Mouse (Mus musculus): ENCODE measurements around the gene Pycr2.
"Not testable (repeated sequence)": the region's sequence is repeated elsewhere in the genome, so short reads cannot be mapped to it uniquely, and the experiment has no call there.

The Pycr2 gene

GRCm38 (mm10) chr1:180931106-180931505, 27.0 kb downstream of the Pycr2 start:
- in situ Hi-C loops (cut with MboI; ENCODE audit: low pct_unique_long_range_greater_than_20kb in 1 of 2, low sequenced_read_pairs in 2 of 2, unreplicated experiment in 1 of 2): no loop called here

DNA sequence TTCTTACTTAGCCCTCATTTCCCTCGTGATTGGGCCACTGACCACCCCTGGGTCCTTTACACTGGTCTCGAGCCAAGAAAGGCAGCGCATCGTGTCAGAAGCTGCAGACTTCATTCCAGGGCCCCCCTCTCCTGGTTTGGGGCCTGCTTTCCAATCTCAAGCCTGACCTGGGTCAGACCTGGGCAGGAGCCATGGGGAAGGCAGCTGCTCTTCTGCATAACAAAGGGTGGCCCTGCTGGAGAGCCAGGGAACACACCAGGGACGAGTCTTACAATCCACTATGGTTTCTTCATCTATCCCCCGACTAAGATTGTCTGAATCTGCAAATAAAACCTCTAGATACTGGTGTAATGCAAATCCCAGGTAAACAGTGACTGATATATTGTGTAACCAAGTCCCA, 29.6 kb downstream of the Pycr2 start:
- in situ Hi-C loops (cut with MboI; ENCODE audit: low pct_unique_long_range_greater_than_20kb in 1 of 2, low sequenced_read_pairs in 2 of 2, unreplicated experiment in 1 of 2): no loop called here

GRCm38 (mm10) chr1:180934467-180935419, 30.6 kb downstream of the Pycr2 start, which contains the start of gene Lefty1:
TSS of gene Lefty1 (plus strand) at chr1:180935022.
- in situ Hi-C loops (cut with MboI; ENCODE audit: low pct_unique_long_range_greater_than_20kb in 1 of 2, low sequenced_read_pairs in 2 of 2, unreplicated experiment in 1 of 2): no loop called here

GRCm38 (mm10) chr1:180936610-180937398, 32.7 kb downstream of the Pycr2 start:
- in situ Hi-C loops (cut with MboI; ENCODE audit: low pct_unique_long_range_greater_than_20kb in 1 of 2, low sequenced_read_pairs in 2 of 2, unreplicated experiment in 1 of 2): not testable (repeated sequence)

DNA sequence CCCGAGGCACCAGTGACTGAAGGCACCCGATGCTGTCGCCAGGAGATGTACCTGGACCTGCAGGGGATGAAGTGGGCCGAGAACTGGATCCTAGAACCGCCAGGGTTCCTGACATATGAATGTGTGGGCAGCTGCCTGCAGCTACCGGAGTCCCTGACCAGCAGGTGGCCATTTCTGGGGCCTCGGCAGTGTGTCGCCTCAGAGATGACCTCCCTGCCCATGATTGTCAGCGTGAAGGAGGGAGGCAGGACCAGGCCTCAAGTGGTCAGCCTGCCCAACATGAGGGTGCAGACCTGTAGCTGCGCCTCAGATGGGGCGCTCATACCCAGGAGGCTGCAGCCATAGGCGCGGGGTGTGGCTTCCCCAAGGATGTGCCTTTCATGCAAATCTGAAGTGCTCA, 33.5 kb downstream of the Pycr2 start:
- in situ Hi-C loops (cut with MboI; ENCODE audit: low pct_unique_long_range_greater_than_20kb in 1 of 2, low sequenced_read_pairs in 2 of 2, unreplicated experiment in 1 of 2): not testable (repeated sequence)

GRCm38 (mm10) chr1:180938781-180939180, 34.7 kb downstream of the Pycr2 start:
- in situ Hi-C loops (cut with MboI; ENCODE audit: low pct_unique_long_range_greater_than_20kb in 1 of 2, low sequenced_read_pairs in 2 of 2, unreplicated experiment in 1 of 2): not testable (repeated sequence)

DNA sequence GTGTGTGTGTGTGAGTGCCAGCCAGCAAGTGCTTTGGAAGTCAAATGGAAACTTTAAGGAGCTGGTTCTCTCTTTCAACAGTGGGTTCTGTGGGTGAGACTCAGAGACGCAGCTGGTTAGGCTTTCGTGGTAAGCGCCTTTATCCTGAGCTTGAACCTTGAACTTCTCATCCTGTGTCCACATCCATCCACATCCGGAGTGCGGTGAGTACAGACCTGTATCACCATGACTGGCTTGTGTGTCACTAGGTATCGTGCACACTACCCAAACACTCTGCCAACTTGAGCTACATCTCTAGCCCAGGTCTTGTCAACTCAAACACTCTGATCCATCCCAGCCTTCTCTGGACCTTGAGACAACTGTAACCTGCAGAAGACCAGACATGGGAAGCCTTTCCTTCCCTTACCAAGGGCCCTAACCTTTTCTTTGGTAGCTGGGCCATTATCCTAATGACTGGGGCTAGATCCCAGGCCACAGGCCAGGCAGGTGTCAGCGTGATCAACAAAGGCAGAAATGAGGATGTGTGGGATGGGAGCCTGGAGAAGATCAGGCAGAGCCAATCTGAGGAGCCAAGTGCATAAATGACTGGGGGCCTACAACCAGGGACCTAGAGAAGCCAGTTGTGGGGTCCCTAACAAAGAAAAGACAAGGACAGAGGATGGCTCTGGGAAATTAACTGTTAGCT, 36.8 kb downstream of the Pycr2 start:
- in situ Hi-C loops (cut with MboI; ENCODE audit: low pct_unique_long_range_greater_than_20kb in 1 of 2, low sequenced_read_pairs in 2 of 2, unreplicated experiment in 1 of 2): no loop called here

DNA sequence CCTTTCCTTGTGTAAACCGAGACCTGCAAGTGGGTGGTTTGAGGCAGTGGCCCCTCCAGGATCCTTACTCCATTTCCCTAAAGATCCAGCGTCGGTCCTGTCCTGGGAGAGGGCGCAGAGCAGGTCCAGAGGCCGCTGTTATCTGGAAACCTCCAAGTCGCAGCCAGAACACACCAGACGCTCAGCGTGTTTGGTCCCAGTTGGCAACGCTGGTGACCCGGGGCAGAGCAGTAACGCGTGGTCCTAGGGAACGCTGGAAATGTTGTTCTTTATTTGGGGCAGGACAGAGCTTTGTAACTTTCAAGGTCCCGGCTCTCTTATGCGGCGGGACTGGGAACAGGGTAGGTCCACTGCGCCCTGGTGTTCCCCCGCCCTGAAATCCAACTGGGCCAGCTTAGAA, 37.6 kb downstream of the Pycr2 start:
- in situ Hi-C loops (cut with MboI; ENCODE audit: low pct_unique_long_range_greater_than_20kb in 1 of 2, low sequenced_read_pairs in 2 of 2, unreplicated experiment in 1 of 2): no loop called here

DNA sequence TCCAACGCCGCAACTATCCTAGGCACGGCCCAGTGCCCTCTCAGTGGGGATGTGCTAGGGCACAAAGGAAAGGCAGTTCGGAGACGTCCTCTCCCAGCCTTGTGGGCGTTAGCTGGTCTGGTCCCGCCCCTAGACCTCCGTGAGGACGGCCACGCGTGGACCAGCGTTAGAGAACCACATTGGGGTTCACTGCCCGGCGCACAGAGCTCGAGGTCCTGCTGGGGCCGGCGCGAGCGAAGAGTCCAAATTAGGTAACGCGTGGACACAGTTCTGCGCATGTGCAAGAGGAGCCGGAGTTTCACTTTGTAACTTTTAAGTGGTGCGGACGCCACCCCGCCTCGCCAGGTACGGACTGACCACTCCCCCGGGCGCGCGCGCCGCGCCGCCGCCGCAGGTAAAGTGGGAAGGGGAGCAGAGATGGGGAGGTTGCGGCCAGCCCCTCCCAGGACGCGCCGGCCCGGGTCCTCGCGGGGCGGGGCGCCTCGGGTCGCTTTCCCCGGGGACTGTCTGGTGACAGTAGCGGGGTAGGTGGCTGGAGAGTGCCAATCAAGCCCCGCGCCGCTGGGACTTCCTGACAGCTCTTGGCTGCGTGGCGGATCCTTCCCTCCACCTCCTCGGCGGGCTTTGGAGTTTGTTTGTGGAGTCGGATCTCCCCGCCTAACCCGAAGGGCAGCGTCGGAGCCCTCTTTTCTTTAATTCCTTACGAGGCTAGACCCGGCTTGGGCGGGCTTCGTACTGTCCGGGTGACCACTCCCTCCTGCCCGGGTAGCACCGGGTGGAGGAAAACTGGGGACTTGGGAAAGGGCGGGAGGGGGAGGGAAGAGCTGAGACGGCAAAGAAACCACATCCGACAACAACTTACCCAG, 38.3 kb downstream of the Pycr2 start, which contains the start of gene Tmem63a:
Tmem63a (plus strand) TSS at position 179 of the 866 bp plus-strand sequence.
- in situ Hi-C loops (cut with MboI; ENCODE audit: low pct_unique_long_range_greater_than_20kb in 1 of 2, low sequenced_read_pairs in 2 of 2, unreplicated experiment in 1 of 2): no loop called here

DNA sequence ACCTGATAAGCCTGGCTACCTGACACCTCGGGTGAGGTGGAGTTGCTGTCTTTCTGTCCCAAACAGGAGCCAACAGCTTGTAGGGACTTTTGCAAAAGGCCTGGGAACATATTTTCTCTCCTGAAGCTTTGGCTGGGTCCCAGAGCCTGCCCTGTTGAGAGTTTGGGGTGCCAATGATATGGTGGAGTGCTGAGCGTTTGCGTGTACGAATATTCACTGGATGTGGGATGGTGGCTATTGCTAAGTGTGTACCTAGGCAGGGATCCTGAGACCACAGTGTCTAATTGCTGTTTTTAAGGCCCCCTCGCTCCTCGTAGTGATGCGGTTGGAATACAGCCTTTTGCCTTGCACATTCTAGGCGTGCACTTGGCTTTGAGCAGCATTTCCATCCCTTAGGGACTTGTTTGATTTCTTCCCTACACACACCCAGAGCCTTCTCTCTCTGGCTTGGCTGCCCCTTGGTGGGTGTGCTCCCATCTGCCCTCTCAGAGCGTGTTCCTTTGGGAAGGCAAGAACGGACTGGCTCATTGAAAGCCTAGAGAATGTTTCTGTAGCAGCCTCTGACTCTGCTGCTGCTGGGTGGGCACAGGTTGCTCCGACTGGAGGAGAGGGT, 39.0 kb downstream of the Pycr2 start:
- in situ Hi-C loops (cut with MboI; ENCODE audit: low pct_unique_long_range_greater_than_20kb in 1 of 2, low sequenced_read_pairs in 2 of 2, unreplicated experiment in 1 of 2): no loop called here

DNA sequence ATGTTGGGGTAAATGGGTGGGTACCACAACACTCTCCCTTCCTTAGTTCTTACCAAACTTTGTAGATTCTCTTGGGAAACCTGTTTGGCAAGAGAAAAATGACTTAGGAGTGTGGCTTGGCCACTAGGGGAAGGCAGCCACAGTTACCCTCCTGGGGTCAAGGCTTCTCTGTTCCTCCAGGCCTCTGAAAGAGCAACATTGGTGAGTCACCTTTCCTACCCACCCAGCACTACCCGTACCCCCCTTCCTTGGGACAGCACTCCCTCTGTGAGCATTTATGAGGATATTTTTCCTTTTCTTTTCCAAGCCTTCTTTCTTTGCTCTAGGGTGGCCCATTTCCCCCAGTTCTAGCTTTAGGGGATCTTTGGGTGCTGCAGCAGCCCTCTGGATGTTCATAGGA, 39.8 kb downstream of the Pycr2 start:
- in situ Hi-C loops (cut with MboI; ENCODE audit: low pct_unique_long_range_greater_than_20kb in 1 of 2, low sequenced_read_pairs in 2 of 2, unreplicated experiment in 1 of 2): no loop called here

DNA sequence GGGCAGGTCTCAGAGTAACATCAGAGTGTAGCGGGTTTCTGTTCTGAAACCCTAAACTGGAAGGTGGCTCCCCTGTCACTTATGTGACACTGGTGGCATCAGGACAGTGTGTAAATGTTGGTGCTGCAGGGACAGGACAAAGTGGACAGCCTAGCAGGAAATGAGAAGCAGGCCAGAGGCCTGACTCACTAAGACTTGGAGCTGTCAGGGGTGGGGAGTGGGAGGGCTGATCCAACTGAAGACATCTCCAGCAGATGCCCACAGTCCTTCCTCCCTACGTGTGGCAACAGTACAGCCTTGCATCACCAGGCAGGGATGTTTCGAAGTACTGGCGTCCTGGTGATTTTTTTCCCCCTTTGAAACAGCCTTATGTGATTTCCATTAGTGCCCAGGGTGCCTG, 40.5 kb downstream of the Pycr2 start:
- in situ Hi-C loops (cut with MboI; ENCODE audit: low pct_unique_long_range_greater_than_20kb in 1 of 2, low sequenced_read_pairs in 2 of 2, unreplicated experiment in 1 of 2): no loop called here

DNA sequence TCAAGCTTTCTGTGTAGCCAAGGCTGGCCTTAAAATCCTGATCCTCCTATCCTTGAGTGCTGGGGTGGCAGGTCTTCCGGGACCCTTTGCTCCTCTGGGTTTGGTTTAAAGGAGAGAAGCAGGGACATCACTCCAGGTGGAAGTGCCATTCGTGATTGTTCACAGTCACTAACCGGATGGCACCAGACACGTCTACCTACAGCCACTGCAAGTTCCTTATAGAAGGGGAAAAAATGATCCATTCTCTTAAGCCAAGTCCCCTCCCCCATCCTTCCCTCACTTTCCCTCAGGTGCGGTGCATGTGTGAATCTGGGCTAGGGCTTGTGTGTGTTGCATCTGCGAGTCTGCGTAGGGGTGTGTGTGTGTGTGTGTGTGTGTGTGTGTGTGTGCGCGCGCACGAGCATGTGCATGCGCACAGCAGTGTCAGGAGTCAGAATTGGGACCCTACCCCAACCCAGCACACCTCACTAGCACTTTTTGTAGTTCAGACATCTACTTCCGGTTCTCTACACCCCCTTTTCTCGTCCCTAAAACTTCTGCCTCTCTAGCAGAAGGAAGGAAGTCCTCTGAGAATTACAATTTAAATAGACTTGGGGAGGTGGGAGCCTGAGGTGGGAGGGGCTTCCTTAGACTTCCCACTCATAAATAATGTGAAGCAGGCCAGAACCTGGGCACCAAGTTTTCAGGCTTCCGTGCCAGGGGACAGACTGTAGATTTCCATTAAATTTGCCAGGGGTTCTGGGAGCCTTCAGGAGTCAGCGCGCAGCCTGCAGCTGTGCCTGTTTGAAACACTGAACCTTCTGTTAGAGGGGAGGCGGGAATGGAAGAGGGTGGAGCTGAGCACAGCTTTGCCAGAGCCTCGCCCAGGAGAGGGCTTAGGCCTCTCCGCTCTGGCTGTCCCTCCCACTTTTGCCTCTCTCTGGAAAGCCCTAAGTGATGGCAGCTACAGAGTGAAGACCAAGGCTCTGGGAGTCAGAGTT, 41.2 kb downstream of the Pycr2 start:
- in situ Hi-C loops (cut with MboI; ENCODE audit: low pct_unique_long_range_greater_than_20kb in 1 of 2, low sequenced_read_pairs in 2 of 2, unreplicated experiment in 1 of 2): no loop called here

- in situ Hi-C loops (cut with MboI; ENCODE audit: low pct_unique_long_range_greater_than_20kb in 1 of 2, low sequenced_read_pairs in 2 of 2, unreplicated experiment in 1 of 2): no loop called here
Observed at GRCm38 (mm10) chr1:180946448-180946847, 42.4 kb downstream of the Pycr2 start.

DNA sequence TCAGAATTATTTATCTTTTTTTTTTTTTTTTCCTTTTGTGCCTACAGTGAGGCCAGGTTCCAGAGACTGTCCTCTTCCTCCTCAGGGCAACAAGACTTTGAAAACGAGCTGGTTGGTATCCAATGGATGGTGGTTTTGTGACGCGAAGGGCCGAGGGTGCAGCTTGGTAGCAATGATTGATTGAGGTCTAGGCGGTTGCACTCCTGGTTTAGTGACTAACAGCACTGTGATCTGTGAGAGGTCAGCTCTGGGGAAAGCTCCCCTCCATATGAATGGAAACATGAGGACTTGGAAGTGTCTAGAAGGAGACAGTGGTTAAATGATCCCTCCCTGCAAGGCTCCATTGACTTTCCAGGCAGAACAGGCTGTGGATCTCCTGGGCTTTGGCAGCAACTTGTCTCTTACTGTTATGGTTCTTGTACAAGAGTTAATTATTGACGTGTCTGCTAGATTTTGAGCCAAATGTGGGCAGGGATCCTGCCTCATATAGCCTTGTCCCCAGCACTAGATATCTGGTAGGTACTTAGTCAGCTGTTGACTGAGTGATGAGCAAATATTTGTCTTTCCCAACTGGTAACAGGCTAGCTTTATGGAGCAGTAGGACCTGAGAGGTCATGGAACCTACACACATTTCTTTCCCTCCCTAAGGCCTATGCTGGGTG, 48.1 kb downstream of the Pycr2 start:
- in situ Hi-C loops (cut with MboI; ENCODE audit: low pct_unique_long_range_greater_than_20kb in 1 of 2, low sequenced_read_pairs in 2 of 2, unreplicated experiment in 1 of 2): no loop called here

- in situ Hi-C loops (cut with MboI; ENCODE audit: low pct_unique_long_range_greater_than_20kb in 1 of 2, low sequenced_read_pairs in 2 of 2, unreplicated experiment in 1 of 2): no loop called here
Observed at GRCm38 (mm10) chr1:180952808-180953207, 48.7 kb downstream of the Pycr2 start.
